Mouse (Mus musculus) frontal cortex, adult 2 months (tissue): ENCODE data around the gene Gm8332. TPM values are rescaled to one million over a fixed set of nuclear protein-coding genes. Genes with fewer than 3 reads are reported as not detected.
"Not testable (repeated sequence)": the region's sequence is repeated elsewhere in the genome, so short reads cannot be mapped to it uniquely, and the experiment has no call there.

ENCODE experiments used
- DNase-seq, 2 experiments: peaks; one replicate each; pipeline ENCODE4 v3.0.0; 2022; ENCODE audit warnings: low spot score in 1 of 2; ENCODE audit errors: extremely low spot score in 1 of 2
- polyA plus RNA-seq: library from polyadenylated mRNA; depleted of rRNA; stranded (reverse); fragments of >200 nt; gene quantifications from 2 replicates; pipeline ENCODE4 v1.2.3, GENCODE M21; 2012; rRNA removed

The Gm8332 gene
- not detected in 2 replicates for polyA plus RNA-seq

DNA sequence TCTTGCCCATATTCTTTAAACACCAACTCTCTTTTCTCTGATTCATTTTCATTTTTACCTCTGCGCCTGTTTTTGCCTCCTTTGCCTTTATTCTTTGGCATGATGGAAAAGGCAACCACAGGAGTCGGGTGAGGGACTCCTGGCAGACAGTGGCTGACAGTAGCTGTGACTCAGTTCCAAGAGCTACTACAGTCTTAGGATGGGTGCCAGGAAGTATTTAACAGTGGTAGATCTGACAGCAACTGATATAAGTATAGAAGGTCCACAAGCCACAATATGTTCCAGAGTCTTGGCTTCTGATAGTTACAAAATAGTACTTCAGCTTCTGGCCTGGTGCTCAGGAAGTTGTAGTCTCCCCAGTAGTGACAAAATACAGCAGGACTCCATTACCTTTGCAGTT, at the start of gene Gm8332:
Gene Gm8332 (minus strand): TSS at position 101 of the 400 bp plus-strand sequence.
- not testable (repeated sequence) for DNase-seq

DNA sequence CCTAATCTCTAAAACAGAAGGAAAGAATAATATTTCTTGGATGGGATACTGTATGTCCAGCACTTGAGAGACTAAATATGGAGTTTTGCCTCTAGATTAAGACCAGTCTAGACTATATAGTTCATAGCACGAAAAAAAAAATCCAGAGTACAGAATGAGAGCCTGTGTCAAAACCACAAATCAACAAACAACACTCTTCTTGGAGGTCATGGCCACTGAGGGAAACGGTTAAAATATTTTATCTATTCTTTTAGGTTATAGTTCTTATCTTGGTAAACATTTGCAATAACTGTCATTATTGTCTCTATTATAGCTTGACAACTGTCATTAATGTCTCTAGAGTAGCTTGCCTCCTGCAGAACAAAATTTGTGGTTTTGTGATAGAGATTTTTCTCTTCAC, 47.3 kb upstream of the Gm8332 start:
- not testable (repeated sequence) for DNase-seq

DNA sequence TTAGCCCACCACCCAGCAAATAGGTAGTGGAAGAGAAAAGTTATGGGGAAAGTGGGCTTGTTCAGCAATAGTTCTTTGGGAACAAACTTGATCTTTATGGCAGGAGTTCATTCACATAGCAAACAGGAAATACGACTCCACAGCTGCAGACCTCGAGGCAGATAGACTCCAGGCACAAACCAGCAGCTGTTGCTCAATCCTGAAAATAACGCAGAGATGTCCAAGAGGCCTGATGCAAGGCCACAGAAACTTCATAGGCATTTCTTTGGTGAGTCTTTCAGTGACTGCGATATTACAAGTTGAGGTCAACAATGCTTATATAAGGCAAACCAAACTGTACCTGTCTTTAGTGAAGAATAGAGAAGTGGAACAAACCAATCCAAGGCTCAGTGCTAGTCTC, 43.2 kb upstream of the Gm8332 start:
- not testable (repeated sequence) for DNase-seq

DNA sequence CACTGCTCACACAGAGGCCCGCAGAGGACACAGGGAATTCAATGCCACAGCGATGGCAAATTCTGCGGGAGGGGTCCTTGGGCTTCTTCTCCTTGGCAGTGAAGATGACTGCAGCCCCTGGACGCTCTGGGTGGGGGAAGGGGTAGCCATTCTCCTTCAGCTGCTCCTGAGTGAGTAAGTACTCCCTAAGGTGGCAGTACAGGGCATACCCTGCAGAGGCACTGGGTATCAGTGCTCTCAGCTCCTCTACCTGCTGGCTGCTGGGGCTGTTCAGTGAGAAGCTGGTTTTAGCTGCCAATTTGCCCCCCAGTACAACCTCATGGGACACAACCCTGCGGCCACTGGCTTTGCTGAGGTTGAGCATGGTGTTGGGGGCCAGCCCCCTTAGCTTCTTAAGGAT, 35.3 kb upstream of the Gm8332 start:
- DNase-seq, result not testable (repeated sequence)

DNA sequence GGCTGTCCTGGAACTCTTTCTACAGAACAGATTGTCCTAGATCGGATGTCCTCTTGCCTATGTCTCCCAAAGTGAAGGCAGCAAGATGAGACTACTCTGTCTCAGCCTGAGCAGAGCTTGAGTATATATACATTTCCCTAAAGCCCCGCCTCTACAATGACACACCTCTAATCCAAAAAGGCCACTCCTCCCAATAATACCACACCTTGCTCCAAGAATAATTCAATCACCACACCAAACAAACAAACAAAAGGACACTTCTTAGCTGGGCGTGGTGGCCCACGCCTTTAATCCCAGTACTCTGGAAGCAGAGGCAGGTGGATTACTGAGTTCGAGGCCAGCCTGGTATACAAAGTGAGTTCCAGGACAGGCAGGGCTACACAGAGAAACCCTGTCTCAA, 24.5 kb upstream of the Gm8332 start, which contains the start of gene Gm5662:
Gene Gm5662 (minus strand): TSS at position 101 of the 400 bp plus-strand sequence.
- DNase-seq, result not testable (repeated sequence)

DNA sequence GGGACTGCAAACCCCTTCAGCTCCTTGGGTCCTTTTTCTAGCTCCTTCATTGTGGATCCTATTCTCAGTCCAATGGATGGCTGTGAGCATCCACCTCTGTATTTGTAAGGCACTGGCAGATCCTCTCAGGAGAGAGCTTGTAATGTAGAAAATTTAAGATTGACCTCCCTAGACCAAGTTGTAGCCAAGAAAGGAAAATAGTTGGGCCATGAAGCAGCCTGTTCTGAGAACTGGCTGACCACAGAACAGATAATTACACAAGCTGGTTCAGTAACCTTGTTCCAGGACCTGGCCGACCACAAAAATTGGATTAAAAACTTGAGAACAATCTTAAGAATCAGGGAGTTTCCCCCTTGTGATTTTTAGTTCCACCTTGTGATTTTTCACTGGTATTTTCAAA, 7.3 kb upstream of the Gm8332 start:
- no peak for DNase-seq

DNA sequence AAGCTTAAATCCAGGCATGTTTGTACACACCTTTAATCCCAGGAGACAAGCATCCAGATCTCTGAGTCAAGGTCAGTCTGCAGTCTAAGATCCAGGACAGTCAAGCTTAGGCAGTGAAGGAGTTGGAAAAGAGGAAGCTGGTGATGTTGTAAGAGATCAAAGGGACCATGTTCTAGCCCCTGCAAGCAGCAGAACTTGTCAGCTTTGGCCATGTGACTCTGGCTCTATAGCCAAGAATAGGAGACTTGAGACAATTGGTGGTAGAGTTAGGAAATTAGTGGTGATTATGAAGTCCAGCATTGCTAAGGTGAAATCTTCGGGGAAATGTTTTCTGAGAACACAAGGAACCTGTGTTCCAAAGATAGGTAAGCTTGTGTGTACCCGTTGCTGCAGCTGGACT, 6.0 kb upstream of the Gm8332 start:
- not testable (repeated sequence) for DNase-seq

DNA sequence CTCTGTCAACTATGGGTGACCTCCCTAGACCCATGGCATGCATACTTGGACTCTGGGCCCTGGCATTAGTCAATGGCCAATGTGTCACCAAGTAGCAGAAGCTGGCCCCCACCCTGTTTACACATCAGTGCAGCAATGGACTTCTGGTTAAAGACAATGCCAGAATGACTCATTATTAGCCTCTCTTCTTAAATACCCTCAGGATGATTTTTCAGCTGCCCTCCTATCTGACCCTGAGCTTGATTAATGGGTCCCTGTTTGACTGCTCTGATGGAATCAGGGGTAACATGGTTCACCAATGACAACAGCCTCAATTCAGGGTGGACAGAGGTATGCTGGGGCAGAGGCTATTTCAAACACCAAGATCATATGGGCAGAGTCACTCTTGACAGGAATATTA, 4.1 kb downstream of the Gm8332 start:
- not testable (repeated sequence) for DNase-seq

DNA sequence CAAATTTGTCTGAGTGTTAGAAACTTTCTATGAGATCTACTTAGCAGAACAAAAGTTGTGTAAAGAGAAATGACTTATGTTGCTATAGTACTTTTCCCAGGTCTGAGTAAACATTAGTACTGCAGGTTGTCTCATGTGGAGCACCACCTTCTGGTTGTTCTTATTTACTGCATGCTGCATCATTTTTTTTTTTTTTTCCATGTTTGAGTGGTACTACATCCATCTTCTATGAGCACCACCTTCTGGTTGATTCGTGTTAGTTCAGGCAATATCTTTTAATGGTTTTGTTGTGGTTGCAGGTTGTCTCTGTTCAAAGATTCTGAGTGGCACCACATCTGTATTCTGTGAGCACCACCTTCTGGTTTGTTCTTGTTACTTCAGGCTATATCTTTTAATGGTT, 7.0 kb downstream of the Gm8332 start:
- not testable (repeated sequence) for DNase-seq

DNA sequence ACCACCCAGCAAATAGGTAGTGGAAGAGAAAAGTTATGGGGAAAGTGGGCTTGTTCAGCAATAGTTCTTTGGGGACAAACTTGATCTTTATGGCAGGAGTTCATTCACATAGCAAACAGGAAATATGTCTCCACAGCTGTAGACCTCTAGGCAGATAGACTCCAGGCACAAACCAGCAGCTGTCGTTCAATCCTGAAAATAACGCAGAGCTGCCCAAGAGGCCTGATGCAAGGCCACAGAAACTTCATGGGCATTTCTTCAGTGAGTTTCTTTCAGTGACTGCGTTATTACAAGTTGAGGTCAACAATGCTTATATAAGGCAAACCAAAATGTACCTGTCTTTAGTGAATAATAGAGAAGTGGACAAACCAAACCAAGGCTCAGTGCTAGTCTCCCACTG, 30.5 kb downstream of the Gm8332 start:
- no peak for DNase-seq

DNA sequence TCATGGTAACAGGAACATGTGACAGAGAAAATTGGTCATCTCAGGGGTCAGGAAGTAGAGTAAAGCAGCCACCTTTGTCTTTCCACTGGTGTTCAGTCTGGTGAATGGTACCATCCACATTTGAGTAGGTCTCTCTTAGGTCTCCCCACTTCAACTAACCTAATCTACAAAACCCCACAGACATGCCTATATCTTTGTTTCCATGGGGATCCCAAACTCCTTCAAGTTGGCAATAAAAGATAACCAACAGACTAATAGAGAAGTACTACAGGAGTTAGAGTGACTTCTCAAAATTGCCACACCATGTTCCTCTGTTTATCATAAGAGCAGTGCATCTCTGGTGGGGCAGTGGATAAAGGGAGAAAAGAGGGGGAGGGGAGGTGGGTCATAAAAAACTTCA, 31.8 kb downstream of the Gm8332 start:
- DNase-seq, result not testable (repeated sequence)

DNA sequence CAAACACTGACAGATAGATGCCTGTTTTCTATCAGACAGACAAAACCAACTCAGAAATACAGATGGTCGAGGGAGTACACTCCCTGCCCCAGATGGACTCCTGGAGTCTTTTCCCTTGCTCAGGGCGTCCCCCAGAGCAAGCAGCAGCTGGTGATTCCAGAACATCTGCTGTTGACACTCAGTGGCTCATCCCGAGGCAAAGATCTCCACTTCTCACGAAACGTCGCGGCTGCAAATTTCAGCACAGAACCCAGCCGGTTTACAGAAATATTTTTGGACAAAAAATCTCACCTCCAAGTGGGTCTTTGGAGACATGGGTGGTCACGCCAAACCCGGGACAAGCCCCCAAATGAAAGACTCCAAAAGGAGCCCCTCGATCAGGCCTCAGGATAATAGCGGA, 35.3 kb downstream of the Gm8332 start:
- no peak for DNase-seq

DNA sequence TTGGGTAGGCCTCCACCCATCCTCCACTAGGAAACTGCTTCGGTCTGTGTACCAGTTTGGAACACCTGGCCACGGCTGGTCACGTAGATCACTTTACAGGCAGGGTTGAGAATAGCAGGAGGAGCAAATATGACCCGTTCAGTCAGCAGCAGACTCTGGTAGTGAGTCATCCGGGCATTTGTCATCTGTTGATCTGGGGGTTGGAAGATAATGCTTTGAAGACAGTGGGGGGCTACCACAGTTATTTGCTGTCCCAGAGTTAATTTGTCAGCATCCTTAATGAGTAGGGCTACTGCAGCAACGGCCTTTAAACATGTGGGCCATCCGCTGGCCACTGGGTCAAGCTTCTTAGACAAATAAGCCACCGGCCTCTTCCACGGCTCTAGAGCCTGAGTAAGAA, 38.4 kb downstream of the Gm8332 start:
- DNase-seq, result not testable (repeated sequence)

DNA sequence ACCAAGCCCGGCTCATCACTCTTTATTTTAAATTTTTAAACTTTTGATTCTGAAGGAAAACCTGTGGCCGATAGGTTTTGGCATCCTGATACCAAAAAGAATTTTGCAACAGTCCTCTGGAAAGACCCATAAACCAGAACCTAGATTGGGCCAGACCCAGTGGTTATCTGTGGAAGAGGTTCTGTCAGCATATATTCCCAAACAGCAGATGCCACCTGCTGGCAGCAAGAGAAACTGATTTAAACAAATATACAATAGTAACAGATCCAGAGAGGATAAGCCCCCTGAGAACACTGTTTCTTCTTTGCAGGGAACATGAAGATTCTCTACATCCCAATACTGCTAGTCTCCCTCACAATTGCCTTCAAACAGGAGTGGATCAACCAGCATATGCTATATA, 47.0 kb downstream of the Gm8332 start:
- no peak for DNase-seq

Other genes starting within 250 kb of the Gm8332 start
- not detected in 2 replicates for gene Gm2075, start 238.3 kb downstream of the Gm8332 start, polyA plus RNA-seq
- gene Gm6803, start 231.3 kb downstream of the Gm8332 start, polyA plus RNA-seq, result not detected in 2 replicates
- not detected in 2 replicates for gene Gm2056, start 223.1 kb downstream of the Gm8332 start, polyA plus RNA-seq
- gene Gm16368, start 166.4 kb downstream of the Gm8332 start, polyA plus RNA-seq, result not detected in 2 replicates
- gene Gm10436, start 68.0 kb downstream of the Gm8332 start, polyA plus RNA-seq, result not detected in 2 replicates
- not detected in 2 replicates for gene Gm5662, start 24.4 kb upstream of the Gm8332 start, polyA plus RNA-seq
- not detected in 2 replicates for gene Gm5039, start 73.9 kb upstream of the Gm8332 start, polyA plus RNA-seq
- 44.6 and 46.9 TPM in 2 replicates for gene Adck1, start 110.5 kb upstream of the Gm8332 start, polyA plus RNA-seq